Mouse (Mus musculus) thymus, adult 18-20 months (tissue): ENCODE results near the gene Auts2.

Experiments used
- DNase-seq, 2 experiments: peaks; one replicate each; pipeline ENCODE4 v3.0.0; 2022; ENCODE audit warnings: mixed read lengths in 2 of 2

Gene Auts2

GRCm38 (mm10) chr5:131537155-131537830 is 1005.9 kb downstream of the Auts2 start:
- DNase-seq = no peak

DNA sequence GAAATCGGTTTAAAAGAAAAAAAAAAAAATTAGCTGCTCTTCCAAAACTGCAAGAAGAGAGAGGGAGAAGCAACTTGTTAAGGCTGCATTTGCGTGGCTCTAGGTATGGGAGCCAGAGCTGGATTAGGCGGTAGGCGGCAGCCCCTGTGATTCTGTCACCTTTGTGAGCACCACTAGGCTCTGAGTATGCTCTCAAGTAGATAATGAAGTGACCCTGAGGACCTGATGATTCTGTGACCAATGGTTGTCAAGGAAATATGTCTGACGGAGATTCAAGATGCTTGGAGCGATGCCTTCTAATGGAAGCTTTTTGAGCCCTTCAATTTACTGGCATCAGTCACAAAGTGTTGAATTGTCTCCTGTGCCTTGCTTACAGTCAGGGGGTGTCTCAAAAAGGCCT is 1007.4 kb downstream of the Auts2 start:
- no peak for DNase-seq

DNA sequence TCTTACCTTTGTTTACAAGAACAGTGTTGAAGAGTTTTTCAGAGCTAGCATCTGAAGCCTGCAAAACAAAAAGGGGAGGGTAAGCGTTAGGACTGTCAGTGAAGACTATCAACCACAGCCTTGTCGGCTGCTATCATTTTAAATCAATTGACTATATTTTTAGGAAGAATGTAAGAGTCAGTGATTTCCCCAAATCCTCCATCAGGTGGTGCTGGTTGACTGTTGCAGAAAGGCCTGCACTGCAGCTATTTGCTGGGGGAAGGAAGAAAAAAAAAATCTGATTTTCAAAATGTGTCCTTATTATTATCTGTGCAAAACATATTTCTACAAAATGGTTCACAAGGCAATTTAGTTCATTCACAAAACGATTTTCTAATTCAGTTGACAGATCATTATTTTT is 1009.3 kb downstream of the Auts2 start:
- DNase-seq = no peak

DNA sequence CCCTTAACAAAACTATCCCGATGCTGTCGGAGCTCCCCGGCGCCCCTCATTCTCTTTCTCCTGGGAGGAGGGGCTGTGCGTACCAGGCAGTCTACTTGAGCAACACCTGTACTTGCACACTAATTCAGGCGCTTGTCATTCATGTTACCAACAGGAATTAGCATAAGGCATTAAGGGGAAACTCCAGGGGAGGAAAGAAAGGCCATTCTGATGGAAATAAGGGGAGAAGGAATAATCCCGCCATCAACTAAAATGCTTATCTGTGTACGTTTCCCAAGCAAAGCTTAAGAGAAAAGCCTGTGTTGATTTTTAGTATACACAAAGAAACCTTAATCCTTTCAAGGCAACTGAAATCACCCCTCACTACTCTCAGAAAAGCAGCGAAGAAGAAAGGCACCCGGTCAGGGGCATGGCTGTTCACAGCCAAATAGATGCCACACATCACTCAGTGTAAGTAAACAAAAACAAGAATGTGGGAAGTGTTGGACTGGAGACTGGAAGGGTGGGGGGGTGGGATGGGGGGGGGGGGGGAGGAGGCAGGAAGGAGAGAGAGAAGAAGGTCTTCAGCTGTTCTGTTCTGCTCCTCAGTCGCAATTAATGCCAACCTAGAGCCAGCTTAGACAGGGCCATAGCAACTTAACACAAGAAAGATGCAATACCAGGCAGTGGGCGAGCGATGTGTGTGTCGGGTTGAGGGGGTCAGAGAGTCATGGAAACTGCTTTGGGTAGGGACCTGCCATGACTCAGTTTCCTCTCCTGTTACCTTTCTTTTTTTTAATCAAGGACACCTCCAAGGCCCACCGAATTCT is 1011.2 kb downstream of the Auts2 start:
- no peak for DNase-seq

- no peak for DNase-seq
These were observed 1012.3 kb downstream of the Auts2 start for GRCm38 (mm10) chr5:131530828-131531227.

- DNase-seq = no peak
These were observed 1016.5 kb downstream of the Auts2 start for GRCm38 (mm10) chr5:131526666-131527065.

- DNase-seq = no peak
These were observed 1018.2 kb downstream of the Auts2 start for GRCm38 (mm10) chr5:131524900-131525465.

GRCm38 (mm10) chr5:131519560-131519959 is 1023.6 kb downstream of the Auts2 start:
- DNase-seq = no peak

GRCm38 (mm10) chr5:131517677-131518076 is 1025.5 kb downstream of the Auts2 start:
- DNase-seq = no peak

- DNase-seq = no peak
These were observed 1027.3 kb downstream of the Auts2 start for GRCm38 (mm10) chr5:131515707-131516407.

- DNase-seq = no peak
These were observed 1029.4 kb downstream of the Auts2 start for GRCm38 (mm10) chr5:131513753-131514152.

- DNase-seq = no peak
These were observed 1030.5 kb downstream of the Auts2 start for GRCm38 (mm10) chr5:131512617-131513016.

DNA sequence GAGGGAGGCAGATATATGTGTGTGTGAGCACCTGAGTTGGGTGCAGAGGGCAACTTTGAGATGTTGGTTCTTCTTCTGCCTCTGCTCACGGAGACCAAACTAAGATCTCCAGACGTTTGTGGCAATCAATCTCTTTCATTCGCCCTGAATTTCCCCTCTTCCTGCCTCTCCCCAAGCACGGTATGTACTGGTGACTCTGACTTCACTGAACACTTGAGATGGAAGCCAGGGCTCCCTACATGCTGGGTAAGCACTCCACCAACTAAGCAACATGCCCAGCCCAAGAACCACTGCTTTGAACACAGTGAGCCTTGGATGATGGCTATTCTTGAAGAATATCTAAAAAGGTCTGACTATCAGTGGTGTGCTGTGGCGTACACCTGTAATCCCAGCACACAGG is 1032.5 kb downstream of the Auts2 start:
- no peak for DNase-seq

DNA sequence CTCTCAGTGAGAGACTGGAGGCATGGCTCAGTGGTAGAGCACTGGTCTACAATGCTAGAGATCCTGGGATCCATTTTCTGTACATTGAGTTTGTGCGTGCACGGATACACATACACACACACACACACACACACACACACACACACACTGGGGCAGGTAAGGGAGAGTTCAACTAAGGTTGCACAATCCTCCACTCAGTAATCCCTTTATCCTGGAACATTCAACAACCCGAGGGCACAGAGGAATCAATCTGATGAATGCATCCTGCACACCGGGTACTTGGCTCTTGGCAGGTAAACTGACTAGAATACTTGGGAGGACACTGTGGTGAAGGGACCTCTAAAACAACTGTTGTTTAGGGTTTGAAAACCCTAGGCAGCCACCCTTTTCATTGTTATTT is 1033.8 kb downstream of the Auts2 start:
- DNase-seq = no peak

DNA sequence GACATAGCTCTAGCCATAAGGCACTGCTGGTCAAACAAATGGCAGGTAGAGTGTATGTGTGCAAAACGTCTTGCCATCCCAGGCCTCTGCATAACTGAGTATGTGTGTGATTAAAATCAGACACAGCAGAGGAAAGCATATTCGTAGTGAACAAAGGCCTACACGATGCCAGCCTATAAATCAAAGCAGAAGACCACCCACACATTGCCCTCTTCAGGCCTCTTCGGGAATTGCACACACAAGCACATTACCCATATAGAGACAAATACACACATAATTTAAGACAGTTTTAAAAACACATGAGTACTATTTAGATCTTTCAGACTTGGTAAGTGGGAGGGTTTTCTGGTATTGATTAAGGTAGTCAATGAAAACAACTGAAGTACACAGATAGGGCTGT is 1044.3 kb downstream of the Auts2 start:
- no peak for DNase-seq

DNA sequence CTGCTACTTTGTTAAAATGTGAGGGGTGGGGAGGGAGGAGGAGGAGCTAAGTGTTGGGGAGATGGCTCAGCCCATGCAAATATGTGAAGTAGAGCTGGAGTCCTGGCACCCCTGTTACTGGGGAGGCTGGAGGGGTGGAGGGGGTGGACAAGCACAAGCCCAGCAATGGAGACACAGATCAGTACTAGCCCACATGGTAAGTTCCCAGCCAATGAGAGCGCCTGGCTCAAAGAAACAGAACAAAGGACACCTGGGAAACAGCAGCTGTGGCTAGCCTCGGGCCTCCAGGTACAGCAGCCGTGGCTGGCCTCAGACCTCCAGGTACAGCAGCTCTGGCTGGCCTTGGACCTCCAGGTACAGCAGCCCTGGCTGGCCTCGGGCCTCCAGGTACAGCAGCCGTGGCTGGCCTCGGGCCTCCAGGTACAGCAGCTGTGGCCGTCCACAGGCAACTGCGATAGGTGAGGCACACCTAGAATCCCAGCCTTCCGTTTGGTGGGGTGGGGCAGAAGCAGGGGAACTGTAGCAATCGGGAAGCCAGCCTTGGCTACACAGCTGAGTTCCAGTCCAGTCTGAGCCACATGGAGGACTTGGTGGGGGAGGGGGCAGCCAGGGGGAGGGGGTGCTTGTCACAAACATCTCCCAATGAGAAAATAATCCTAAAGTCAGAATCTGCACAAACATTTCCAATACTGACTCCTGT is 1046.5 kb downstream of the Auts2 start:
- no peak for DNase-seq

DNA sequence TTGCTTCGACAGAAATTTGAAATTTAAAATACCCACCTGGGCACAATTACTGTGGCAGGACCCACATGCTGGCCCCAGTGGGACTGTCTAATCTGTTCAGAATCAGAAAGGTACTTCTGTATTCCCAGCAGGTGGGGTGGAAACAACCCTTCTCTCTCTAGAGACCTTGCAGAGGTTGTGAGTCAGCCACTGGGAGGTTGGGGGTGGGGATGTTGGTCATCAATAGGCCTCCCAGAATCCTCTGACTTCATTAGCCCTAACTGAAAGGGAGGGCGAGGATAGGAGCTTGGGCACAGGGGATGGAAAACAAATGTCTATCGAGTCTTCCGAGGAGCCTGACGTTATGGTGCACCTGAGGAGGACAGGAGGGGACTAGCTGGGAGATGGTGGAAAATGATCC is 1048.6 kb downstream of the Auts2 start:
- no peak for DNase-seq

DNA sequence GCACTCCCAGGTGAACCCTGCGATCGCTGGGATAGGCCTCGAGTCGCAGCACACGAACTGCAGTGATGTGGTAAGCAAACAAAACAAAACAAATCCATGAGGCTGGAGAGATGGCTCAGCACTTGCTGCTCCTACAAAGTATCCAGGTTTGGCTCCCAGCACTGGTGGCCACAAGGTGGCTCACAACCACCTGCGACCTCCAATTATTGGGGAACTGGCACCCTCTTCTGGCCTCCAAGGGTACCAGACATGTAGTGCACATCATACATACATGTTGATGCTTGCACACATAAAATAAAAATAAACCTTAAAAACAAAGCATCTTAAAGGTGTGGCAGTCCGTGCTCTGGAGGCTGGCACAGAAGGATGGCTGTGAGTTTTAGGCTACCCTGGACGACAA is 1050.6 kb downstream of the Auts2 start:
- no peak for DNase-seq

GRCm38 (mm10) chr5:131491843-131492242 is 1051.3 kb downstream of the Auts2 start:
- no peak for DNase-seq

DNA sequence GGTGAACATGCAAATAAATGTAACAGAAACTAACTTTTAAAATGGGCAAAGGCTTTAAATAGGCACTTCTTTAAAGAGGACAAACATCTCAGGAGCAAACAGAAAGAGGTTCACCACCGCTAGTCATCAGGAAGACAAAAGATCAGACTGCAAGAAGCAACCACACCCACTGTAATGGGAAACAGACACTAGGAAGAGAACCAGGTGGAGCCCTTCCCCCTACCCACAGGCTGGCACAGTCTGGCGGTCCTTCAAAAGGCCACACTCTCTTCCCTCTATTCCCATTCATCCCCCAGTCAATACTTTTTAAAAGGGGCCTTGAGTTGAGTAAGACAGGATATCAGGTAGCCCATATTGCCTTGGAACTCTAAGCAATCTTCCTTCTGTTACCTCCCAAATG is 1052.3 kb downstream of the Auts2 start:
- DNase-seq = no peak

- DNase-seq = no peak
These were observed 1053.3 kb downstream of the Auts2 start for GRCm38 (mm10) chr5:131489846-131490245.

DNA sequence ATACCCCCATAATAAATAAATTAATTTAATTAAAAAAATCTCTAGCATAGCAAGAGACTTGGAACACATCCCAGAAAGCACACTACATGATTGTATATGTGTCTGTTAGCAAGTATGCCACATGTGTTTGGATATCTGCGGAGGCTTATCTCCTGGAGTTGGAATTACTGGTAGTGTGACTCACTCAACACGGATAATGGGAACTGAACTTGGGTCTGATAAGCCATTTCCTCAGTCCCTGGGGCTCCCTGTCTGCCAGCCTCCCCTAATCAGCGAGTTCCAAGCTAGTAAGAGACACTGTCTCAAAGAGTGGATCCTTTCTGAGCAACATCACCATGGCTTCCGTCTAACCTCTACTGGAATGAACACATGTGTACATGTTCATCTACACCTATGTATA is 1056.6 kb downstream of the Auts2 start:
- no peak for DNase-seq

DNA sequence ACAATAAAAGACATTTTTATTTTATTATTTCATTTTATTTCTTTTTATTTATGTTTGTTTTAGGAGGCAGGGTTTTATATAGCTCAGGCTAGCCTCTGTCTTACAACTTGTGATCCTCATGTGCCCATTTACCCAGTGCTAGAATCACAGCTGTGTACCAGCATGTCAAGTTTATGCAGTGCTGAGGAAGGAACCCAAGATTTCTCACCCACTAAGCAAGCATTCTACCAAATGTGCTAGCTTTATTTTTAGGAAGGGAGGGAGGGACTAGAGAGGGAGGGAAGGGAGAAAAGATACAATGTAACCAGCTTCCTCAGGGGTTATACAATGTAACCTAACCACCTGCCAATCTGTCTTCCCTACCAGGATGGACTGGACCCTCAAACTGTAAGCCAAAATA is 1067.9 kb downstream of the Auts2 start:
- no peak for DNase-seq
